Mouse (Mus musculus) bone marrow macrophage, adult 2 months (primary cell): ENCODE data around the gene Olfr770.

ENCODE experiments used
- CTCF ChIP-seq: IDR thresholded peaks from 2 replicates; pipeline ENCODE4 v1.5.1; 2012; ENCODE audit warnings: low read depth, mild to moderate bottlenecking, low read length, moderate library complexity
- POLR2A ChIP-seq: IDR thresholded peaks from 2 replicates; pipeline ENCODE4 v1.6.1; 2012; ENCODE audit warnings: mild to moderate bottlenecking, low read depth, low read length, borderline replicate concordance

GRCm38 (mm10) chr10:129115146-129115545, 23.7 kb downstream of the Olfr770 start:
- TF ChIP-seq CTCF = no peak
- TF ChIP-seq POLR2A = no peak
